Mouse (Mus musculus) neural tube, embryonic 10.5 days (tissue): Measurements from ENCODE around the gene Sp1.
A peak's percentile ranks its signal among the peaks of the same experiment; 100 is the strongest.

ENCODE experiments used
- DNase-seq: peaks from one replicate; pipeline ENCODE4 v3.0.0-alpha.2; 2017; ENCODE audit warnings: low spot score; ENCODE audit errors: extremely low spot score

Sp1 gene

GRCm38 (mm10) chr15:102399229-102400221 is 6.4 kb upstream of the Sp1 start:
- peak; percentile 78 for DNase-seq

DNA sequence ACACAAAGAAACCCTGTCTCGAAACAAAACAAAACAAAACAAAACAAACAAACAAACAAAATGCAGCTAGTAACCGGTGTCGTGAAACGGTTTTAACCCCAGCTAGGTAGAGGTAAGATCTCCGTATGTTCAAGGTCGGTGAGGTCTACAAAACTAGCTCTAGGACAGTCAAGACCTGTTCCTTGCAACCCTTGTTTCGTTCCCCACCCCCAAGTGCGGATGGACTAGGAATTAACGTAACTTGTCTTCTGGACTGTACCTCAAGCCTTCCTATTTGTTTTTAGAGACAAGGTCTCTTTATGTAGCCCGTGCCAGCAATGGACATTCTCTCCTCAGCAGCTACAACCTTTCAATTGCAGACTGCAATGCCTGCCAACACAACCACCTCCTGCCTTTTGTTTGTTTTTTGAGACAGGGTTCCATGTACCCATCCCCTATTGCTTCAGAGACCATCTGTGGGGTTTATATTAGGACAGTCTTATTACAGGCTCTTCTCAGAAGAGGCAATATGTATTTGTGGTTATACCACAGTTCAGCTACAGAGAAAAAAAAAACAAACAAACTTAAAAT is 5.4 kb upstream of the Sp1 start:
- DNase-seq = no peak

GRCm38 (mm10) chr15:102401278-102401677 is 4.7 kb upstream of the Sp1 start:
- DNase-seq = no peak

DNA sequence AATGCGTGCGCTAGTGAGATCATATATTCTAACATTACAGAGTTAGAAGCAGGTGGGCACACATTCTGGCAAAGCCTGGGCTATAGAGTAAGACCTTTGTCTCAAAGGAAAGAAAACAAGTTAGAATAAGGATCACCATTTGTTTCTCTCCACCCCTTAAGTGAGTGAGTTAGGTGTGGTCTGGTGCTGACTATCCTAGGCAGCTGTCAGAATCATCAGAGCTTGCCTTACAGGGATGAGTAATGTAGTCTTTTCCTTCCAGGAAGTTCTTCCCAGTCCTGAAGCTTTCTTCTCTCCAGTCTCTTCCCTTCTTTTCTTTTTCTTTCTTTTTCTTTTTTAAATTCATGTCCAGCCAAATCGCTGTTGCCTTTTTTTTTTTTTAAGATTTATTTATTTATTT is 3.7 kb upstream of the Sp1 start:
- DNase-seq = no peak

GRCm38 (mm10) chr15:102404608-102405488 is 1.1 kb upstream of the Sp1 start:
- DNase-seq = no peak

DNA sequence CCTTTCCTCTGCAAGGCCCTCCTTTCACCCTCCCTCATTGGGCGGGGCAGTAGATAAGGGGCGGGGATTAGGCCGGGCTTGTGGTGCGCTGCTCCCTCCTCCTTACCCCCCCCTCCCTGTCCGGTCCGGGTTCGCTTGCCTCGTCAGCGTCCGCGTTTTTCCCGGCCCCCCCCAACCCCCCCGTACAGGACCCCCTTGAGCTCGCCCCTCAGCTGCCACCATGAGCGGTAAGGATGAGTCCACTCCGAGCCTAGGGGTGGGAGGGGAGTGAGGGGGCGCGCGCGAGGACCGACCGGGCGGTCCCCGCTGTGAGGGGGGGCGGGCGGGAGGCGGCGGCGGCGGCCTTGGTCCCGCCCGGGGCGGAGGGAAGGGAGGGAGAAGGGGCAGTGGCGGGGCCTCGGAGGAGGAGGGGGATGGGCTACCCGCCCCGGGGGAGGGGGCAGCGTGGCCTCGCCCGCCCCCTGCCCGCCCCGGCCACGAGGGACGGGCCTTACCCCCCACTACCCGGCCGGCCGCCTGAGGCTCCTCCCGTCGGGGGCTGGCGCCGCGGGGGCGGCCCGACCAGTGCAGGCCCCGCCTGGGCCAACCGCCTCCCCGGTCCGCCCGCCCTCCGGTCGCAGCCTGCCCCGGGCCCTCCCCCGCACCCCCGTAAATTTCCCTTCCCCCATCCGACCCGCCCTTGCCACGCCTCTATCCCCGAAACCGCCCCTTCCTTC is 411 bp downstream of the Sp1 start:
- no peak for DNase-seq

DNA sequence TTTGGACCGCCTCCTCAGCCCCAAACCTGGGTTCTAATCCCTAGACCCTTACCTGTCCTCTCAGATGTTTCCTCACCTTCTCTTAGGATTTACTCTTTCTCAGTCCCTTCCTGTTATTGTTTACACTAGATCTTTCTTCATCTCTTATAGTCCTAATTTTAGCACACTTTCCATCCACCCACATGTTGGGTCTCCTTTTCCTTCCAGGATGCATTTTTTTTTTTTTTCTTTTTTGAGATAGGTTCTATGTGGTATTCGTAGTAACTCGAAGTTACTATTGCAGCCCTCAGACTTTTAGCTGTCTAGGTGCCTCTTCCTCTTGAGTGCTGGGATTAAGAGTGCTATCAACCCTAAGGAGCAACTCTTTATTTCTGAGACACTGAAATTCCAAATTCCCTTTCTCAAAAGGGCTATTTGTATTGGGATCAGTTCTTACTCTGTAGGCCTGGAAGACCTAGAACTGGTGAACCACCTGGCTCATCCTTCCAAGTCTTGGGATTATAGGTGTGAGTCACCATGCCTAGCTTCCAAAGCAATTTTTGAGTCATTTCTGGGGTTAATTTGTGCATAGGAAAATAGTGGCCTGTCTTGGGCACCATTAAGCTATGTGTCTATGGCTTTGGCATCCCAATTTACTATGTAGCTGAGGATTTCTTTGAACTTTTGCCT is 1.1 kb downstream of the Sp1 start:
- no peak for DNase-seq

GRCm38 (mm10) chr15:102407681-102408557 is 2.0 kb downstream of the Sp1 start:
- DNase-seq = no peak

DNA sequence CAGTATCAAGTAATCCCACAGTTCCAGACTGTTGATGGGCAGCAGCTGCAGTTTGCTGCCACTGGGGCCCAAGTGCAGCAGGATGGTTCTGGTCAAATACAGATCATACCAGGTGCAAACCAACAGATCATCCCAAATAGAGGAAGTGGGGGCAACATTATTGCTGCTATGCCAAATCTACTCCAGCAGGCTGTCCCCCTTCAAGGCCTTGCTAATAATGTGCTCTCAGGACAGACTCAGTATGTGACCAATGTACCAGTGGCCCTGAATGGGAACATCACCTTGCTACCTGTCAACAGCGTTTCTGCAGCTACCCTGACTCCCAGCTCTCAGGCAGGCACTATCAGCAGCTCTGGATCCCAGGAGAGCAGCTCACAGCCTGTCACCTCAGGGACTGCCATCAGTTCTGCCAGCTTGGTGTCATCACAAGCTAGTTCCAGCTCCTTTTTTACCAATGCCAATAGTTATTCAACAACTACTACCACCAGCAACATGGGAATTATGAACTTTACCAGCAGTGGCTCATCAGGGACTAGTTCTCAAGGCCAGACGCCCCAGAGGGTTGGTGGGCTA is 2.7 kb downstream of the Sp1 start:
- no peak for DNase-seq

DNA sequence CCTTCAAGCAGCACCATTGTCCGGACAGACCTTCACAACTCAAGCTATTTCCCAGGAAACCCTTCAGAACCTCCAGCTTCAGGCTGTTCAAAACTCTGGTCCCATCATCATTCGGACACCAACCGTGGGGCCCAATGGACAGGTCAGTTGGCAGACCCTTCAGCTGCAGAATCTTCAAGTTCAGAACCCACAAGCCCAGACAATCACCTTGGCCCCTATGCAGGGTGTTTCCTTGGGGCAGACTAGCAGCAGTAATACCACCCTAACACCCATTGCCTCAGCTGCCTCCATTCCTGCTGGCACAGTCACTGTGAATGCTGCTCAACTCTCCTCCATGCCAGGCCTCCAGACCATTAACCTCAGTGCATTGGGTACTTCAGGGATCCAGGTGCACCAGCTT is 3.3 kb downstream of the Sp1 start:
- no peak for DNase-seq

GRCm38 (mm10) chr15:102411077-102411476 is 5.1 kb downstream of the Sp1 start:
- no peak for DNase-seq

GRCm38 (mm10) chr15:102413687-102414086 is 7.7 kb downstream of the Sp1 start:
- DNase-seq = no peak

GRCm38 (mm10) chr15:102417524-102417923 is 11.6 kb downstream of the Sp1 start:
- DNase-seq = no peak

GRCm38 (mm10) chr15:102420986-102421385 is 15.0 kb downstream of the Sp1 start:
- no peak for DNase-seq

- DNase-seq = no peak
Observed at GRCm38 (mm10) chr15:102421437-102421836, 15.5 kb downstream of the Sp1 start.

- no peak for DNase-seq
Observed at GRCm38 (mm10) chr15:102423602-102424240, 17.8 kb downstream of the Sp1 start.

GRCm38 (mm10) chr15:102424657-102425056 is 18.7 kb downstream of the Sp1 start:
- DNase-seq = no peak

DNA sequence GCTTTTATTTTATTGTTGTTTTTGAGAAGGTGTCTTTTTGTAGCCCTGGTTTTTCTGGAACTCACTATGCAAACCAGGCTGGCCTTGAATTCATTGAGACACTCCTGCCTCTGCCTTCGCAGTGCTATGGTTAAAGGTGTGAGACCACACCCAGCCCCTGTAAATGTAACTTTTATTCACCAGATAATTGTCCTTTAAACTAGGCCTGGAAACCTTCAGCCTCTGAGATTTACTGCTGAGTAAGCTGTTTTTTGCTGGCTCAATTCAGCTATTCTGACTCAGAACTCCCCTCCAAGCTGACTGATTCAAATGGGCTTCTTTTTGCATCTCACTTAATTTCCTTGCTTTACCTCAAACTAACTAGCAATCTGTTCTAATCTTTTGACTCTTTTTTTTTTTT is 21.0 kb downstream of the Sp1 start:
- DNase-seq = no peak

GRCm38 (mm10) chr15:102432046-102432445 is 26.1 kb downstream of the Sp1 start:
- DNase-seq = no peak
